8 mouse cellular contexts compared by ENCODE assay signal in genomic region chr11:87470807-87471698, GRCm38 (mm10).
DNase-seq lines count a peak whose midpoint lies in the region; ATAC-seq and TF ChIP-seq lines count a peak whose summit lies in the region.
"Not testable (repeated sequence)": the region's sequence is repeated elsewhere in the genome, so short reads cannot be mapped to it uniquely, and the experiment has no call there.

No protein-coding gene starts in this region.

- TF ChIP-seq EP300 in MEL (IDR thresholded peaks at IDR 0.05; ENCODE audit: low read depth in 1 of 2, low read length in 2 of 2), result peak; percentile 30 to 38; a peak in 3 of 4 replicates

- H3K27ac ChIP-seq in MEL (ENCODE audit: control insufficient read depth, low read depth, low read length), result peak overlapping the region; percentile 84
- H3K27ac ChIP-seq in cerebellum, adult 2 months (ENCODE audit: insufficient read depth, low read length); forebrain, postnatal 0 days (ENCODE audit: low read depth, low read length): not testable (repeated sequence)
- peak overlapping the region; percentile 34 for H3K27ac ChIP-seq in layer of hippocampus, adult 2 months
- H3K27ac ChIP-seq in lung, embryonic 14.5 days (ENCODE audit: low read depth), result peak overlapping the region; percentile 50; the same call in 1 of the 2 replicates

- TF ChIP-seq RAD21 in MEL (IDR thresholded peaks at IDR 0.05; ENCODE audit: low read depth, low read length), result not testable (repeated sequence)

- not testable (repeated sequence) for H3K27me3 ChIP-seq in MEL (ENCODE audit: control insufficient read depth in 1 of 2, insufficient read depth in 2 of 2, low read length in 2 of 2); cerebellum, adult 2 months (ENCODE audit: control insufficient read depth, insufficient read depth, low read length); forebrain, postnatal 0 days (ENCODE audit: insufficient read depth, low read length); lung, embryonic 14.5 days (ENCODE audit: insufficient read depth, low read length)

- WGBS in cerebellum, adult 2 months, result under 1% methylated on average over 27 of the region's 63 CpGs
- WGBS in forebrain, postnatal 0 days, result under 1% methylated on average over 29 of the region's 63 CpGs
- WGBS in lung, embryonic 14.5 days, result under 1% methylated on average over 26 of the region's 63 CpGs

- peak; percentile 97 for ATAC-seq in forebrain, postnatal 0 days
- peak; percentile 99 for ATAC-seq in lung, embryonic 14.5 days (ENCODE audit: insufficient read depth)
- peak; percentile 96 for ATAC-seq in neutrophil, adult 5-6 weeks (ENCODE audit: extremely low read depth, insufficient number of reproducible peaks, low FRiP score, poor library complexity, severe bottlenecking)

- H3K4me1 ChIP-seq in MEL (ENCODE audit: control insufficient read depth in 1 of 2, insufficient read depth in 2 of 2, low read length in 2 of 2), result peaks cover 8 to 14% of the 10 kb centered on the region in 2 experiments
- not testable (repeated sequence) for H3K4me1 ChIP-seq in cerebellum, adult 2 months (ENCODE audit: control insufficient read depth, insufficient read depth, low read length); forebrain, postnatal 0 days (ENCODE audit: insufficient read depth); lung, embryonic 14.5 days (ENCODE audit: insufficient read depth)

- H3K4me3 ChIP-seq in MEL (ENCODE audit: control insufficient read depth in 1 of 2, insufficient read depth in 1 of 2, low read depth in 2 of 2, low read length in 2 of 2), result peak overlapping the region; percentile 20 to 50
- H3K4me3 ChIP-seq in cerebellum, adult 2 months (replicated peaks; ENCODE audit: insufficient read depth, low read depth, low read length), result peak overlapping the region; percentile 18
- H3K4me3 ChIP-seq in forebrain, postnatal 0 days (ENCODE audit: low read depth, low read length), result peak overlapping the region; percentile 39
- peak overlapping the region; percentile 43 for H3K4me3 ChIP-seq in layer of hippocampus, adult 2 months
- H3K4me3 ChIP-seq in lung, embryonic 14.5 days (ENCODE audit: low read depth, low read length), result peak overlapping the region; percentile 24; the same call in 1 of the 2 replicates

- peaks cover 0 to 17% of the 10 kb centered on the region in 2 experiments; a peak in 2 of 4 replicates for H3K36me3 ChIP-seq in MEL (ENCODE audit: control insufficient read depth in 1 of 2, insufficient read depth in 2 of 2, low read length in 2 of 2)
- H3K36me3 ChIP-seq in forebrain, postnatal 0 days (ENCODE audit: insufficient read depth); lung, embryonic 14.5 days (ENCODE audit: insufficient read depth): not testable (repeated sequence)

- TF ChIP-seq CTCF in MEL (IDR thresholded peaks at IDR 0.05 in 2 of 3, conservative IDR thresholded peaks at IDR 0.05 in 1 of 3; ENCODE audit: control insufficient read depth in 1 of 3, insufficient read depth in 1 of 3, low read depth in 2 of 3, low read length in 3 of 3, poor library complexity in 1 of 3, severe bottlenecking in 1 of 3); cerebellum, adult 2 months (IDR thresholded peaks at IDR 0.05; ENCODE audit: borderline replicate concordance, insufficient read depth, low read depth, low read length); forebrain, postnatal 0 days (IDR thresholded peaks at IDR 0.05; ENCODE audit: low read depth); layer of hippocampus, adult 2 months (conservative IDR thresholded peaks at IDR 0.05); lung, embryonic 14.5 days (IDR thresholded peaks at IDR 0.05; ENCODE audit: low read depth): not testable (repeated sequence)

- peak; percentile 73 to 82; a peak in 3 of 4 replicates for TF ChIP-seq POLR2A in MEL (IDR thresholded peaks at IDR 0.05; ENCODE audit: control insufficient read depth in 1 of 2, insufficient read depth in 1 of 2, low read depth in 1 of 2, low read length in 2 of 2, poor library complexity in 1 of 2)
- not testable (repeated sequence) for TF ChIP-seq POLR2A in cerebellum, adult 2 months (IDR thresholded peaks at IDR 0.05; ENCODE audit: borderline replicate concordance, insufficient read depth, low read length)

- H3K9me3 ChIP-seq in MEL (replicated peaks; ENCODE audit: insufficient read depth, low read length); forebrain, postnatal 0 days (ENCODE audit: low read length); lung, embryonic 14.5 days (ENCODE audit: low read depth, low read length): not testable (repeated sequence)

- not testable (repeated sequence) for H3K79me2 ChIP-seq in MEL (ENCODE audit: control insufficient read depth, insufficient read depth, low read length, poor library complexity)

- H3K4me2 ChIP-seq in forebrain, postnatal 0 days (ENCODE audit: low read depth), result peak overlapping the region; percentile 55
- peak overlapping the region; percentile 61 for H3K4me2 ChIP-seq in lung, embryonic 14.5 days

- peak; percentile 94 for DNase-seq in MEL (ENCODE audit: low read depth, low spot score)
- DNase-seq in cerebellum, adult 2 months, result peak; percentile 73 to 77
- DNase-seq in forebrain, postnatal 0 days, result peak; percentile 79
- peak; percentile 76 for DNase-seq in heart, postnatal 4 days
- peak; percentile 41 to 42 for DNase-seq in layer of hippocampus, adult 2 months (ENCODE audit: low spot score in 2 of 2)
- DNase-seq in lung, embryonic 14.5 days, result peak; percentile 84
- peak; percentile 78 for DNase-seq in testis, postnatal 14 days (ENCODE audit: low spot score)

- peak overlapping the region; percentile 84 for H3K9ac ChIP-seq in MEL (ENCODE audit: control insufficient read depth, low read depth, low read length, poor library complexity, severe bottlenecking)
- H3K9ac ChIP-seq in forebrain, postnatal 0 days, result peak overlapping the region; percentile 44
- H3K9ac ChIP-seq in lung, embryonic 14.5 days, result peak overlapping the region; percentile 35

TF ChIP-seq in MEL, 35 proteins besides CTCF, POLR2A, EP300 and RAD21:
- peak; percentile 47; the same call in 1 of the 2 replicates for TF ChIP-seq TCF12 (IDR thresholded peaks at IDR 0.05; ENCODE audit: low read depth, low read length)
- TF ChIP-seq MAX (IDR thresholded peaks at IDR 0.05; ENCODE audit: low read length), result peak; percentile 97
- TF ChIP-seq ELF1 (IDR thresholded peaks at IDR 0.05; ENCODE audit: low read depth, low read length), result peak; percentile 65
- TF ChIP-seq ZMIZ1 (IDR thresholded peaks at IDR 0.05; ENCODE audit: low read depth, low read length), result peak; percentile 99
- TF ChIP-seq TBP (IDR thresholded peaks at IDR 0.05; ENCODE audit: low read depth, low read length), result peak; percentile 48
- 0 out of 2 replicates have a peak, but pooled peaks have one; percentile 17 for TF ChIP-seq SMC3 (IDR thresholded peaks at IDR 0.05; ENCODE audit: low read depth, low read length)
- peak; percentile 98; the same call in 1 of the 2 replicates for TF ChIP-seq POLR2AphosphoS5 (IDR thresholded peaks at IDR 0.05; ENCODE audit: borderline replicate concordance, low read depth, low read length)
- 0 out of 2 replicates have a peak, but pooled peaks have one; percentile 59 for TF ChIP-seq BHLHE40 (IDR thresholded peaks at IDR 0.05; ENCODE audit: borderline replicate concordance, low read depth, low read length)
- peak; percentile 77 for TF ChIP-seq NELFE (IDR thresholded peaks at IDR 0.05; ENCODE audit: low read depth, low read length)
- TF ChIP-seq HCFC1 (IDR thresholded peaks at IDR 0.05; ENCODE audit: low read depth, low read length), result peak; percentile 75
- peak; percentile 94 for TF ChIP-seq MYC (IDR thresholded peaks at IDR 0.05; ENCODE audit: low read depth, low read length)
- TF ChIP-seq ETS1 (IDR thresholded peaks at IDR 0.05; ENCODE audit: low read depth, low read length), result peak; percentile 93
- peak; percentile 78 for TF ChIP-seq SIN3A (IDR thresholded peaks at IDR 0.05; ENCODE audit: low read length)
- TF ChIP-seq MAZ (IDR thresholded peaks at IDR 0.05; ENCODE audit: low read depth, low read length), result 0 out of 2 replicates have a peak, but pooled peaks have one; percentile 48
- 0 out of 2 replicates have a peak, but pooled peaks have one; percentile 47 for TF ChIP-seq CHD1 (IDR thresholded peaks at IDR 0.05; ENCODE audit: low read depth, low read length)
- peak; percentile 88 for TF ChIP-seq MXI1 (IDR thresholded peaks at IDR 0.05; ENCODE audit: low read depth, low read length)
- TF ChIP-seq USF1 (IDR thresholded peaks at IDR 0.05; ENCODE audit: low read depth, low read length), result peak; percentile 60
- peak; percentile 94 for TF ChIP-seq POLR2AphosphoS2 (IDR thresholded peaks at IDR 0.05; ENCODE audit: low read length)
- TF ChIP-seq RCOR1 (IDR thresholded peaks at IDR 0.05; ENCODE audit: low read depth, low read length), result peak; percentile 26; the same call in 1 of the 2 replicates

Comparison
In these comparisons a context has a peak if more than half of its experiments do, and no peak if none do; other contexts are left out.
1. DNase-seq: peak in every context shown above with its lines; median percentile 94 in MEL; 84 in lung, embryonic 14.5 days; 79 in forebrain, postnatal 0 days; 78 in testis, postnatal 14 days; 76 in heart, postnatal 4 days; 75 in cerebellum, adult 2 months; 42 in layer of hippocampus, adult 2 months.